Mouse (Mus musculus): ENCODE data around the gene Adgrg5. TPM values are rescaled to one million over a fixed set of nuclear protein-coding genes. Genes with fewer than 3 reads are reported as not detected.

The Adgrg5 gene
- polyA plus RNA-seq, 1 experiment from 2014 or later: 0.91 TPM

DNA sequence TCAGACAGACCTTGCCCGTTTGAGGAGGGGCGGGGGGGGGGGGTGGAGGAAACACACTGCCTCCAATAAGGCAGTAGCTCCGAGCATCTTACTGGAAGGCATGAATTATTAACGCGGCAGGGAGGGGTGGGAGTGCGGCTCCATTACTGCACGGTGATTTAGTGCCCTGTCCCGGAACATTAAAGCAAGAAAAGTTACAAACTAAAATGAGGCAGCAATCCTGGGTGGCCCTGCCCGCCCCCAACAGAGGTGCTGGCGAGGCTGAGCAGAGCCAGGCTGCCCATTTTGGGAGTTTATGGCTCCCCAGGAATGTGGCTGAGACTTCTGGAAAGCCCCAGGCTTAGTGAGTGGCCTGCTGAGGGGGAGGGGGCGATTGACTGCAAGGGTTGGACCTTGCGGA lies 19.8 kb upstream of the Adgrg5 start:
- Histone ChIP-seq H3K27me3 (replicated peaks) (no peaks in the 10 kb centered on the region), H3K36me3 (peaks cover 33% of the 10 kb centered on the region), H3K9ac (no peak overlapping the region), H3K4me1 (peaks cover 41% of the 10 kb centered on the region), H3K27ac (0 out of 2 replicates have a peak overlapping the region, but pooled peaks have one; percentile 5), H3K9me3 (replicated peaks) (no peaks in the 10 kb centered on the region), H3K4me3 (no peak overlapping the region), H3K4me2 (no peak overlapping the region)
- WGBS (ENCODE audit: insufficient replicate concordance): 82% methylated on average over 12 of the region's 12 CpGs
- ATAC-seq: no peak

DNA sequence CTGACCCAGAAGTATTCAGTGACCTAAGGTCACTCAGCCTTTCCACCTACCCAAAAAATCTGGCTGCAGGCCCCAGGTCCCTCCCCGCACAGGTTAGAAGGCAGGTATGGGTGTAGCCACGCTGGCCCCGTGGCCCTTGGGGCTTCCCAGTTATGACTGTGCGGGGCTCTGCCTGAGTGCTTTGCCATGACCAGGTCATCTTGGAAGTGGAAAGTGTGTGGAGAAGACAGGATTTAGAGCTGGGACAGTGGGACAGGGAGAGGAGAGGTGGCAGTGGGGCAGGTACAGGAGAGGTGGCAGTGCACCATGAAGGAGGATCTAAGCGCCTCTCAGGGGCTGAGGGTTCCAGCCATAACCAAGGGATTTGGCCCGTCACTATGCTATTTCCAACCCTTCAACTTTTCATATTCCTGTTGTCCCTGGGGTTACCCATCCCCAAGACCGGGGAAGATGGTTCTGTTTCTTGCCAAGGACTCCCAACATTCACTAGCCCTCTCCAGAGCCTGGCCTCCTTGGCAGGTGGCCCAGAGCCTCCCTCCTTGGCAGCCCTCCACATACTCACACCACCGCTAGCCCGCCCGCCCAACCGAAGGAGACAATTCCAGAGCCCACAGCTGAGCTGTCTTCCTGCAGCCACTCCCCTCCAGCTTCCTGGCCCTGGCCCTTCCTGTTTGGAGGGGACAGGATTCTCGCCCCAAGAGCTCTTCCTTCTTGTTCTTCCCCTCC lies 18.9 kb upstream of the Adgrg5 start:
- no peaks in the 10 kb centered on the region for H3K27me3 ChIP-seq (replicated peaks)
- peak overlapping the region; percentile 52 for H3K27ac ChIP-seq
- WGBS (ENCODE audit: insufficient replicate concordance): 81% methylated on average over 12 of the region's 12 CpGs
- H3K9ac ChIP-seq: no peak overlapping the region
- H3K36me3 ChIP-seq: peaks cover 34% of the 10 kb centered on the region
- H3K9me3 ChIP-seq (replicated peaks): no peaks in the 10 kb centered on the region
- ATAC-seq: no peak
- H3K4me1 ChIP-seq: peaks cover 36% of the 10 kb centered on the region
- no peak overlapping the region for H3K4me3 ChIP-seq
- H3K4me2 ChIP-seq: no peak overlapping the region

DNA sequence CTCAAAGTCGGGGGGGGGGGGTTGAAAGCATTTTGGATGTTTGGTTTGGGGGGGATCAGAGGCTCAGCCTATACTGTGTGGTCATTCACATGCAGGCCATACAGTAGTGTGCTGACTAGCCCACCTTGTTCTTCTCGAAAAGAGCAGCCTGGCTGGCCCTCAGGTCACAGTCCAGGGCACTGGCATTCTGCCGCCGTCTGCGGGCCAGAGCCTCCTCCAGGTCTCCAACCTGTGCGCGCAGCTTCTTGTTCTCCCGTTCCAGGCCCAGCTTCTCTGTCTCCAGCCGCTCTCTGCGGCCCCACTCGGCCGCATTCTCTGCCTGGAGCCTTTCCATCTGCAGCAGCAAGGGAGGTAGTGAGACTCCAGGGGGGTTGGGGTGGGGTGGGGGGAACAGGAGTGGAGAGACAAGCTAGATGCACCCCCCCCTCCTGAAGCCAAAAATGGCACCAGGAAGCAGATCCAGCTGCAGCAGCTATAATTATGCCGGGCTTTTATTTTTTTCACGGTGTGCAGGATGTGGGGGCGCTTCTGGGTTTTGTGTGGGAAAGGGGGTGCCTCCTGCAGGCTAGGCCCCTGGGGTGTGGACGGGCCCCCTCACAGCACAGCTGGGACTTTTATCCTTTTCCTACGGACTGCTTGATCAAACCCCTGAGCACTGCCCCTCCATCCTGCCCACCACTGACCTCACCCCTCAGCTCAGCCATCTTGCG lies 15.7 kb upstream of the Adgrg5 start:
- H3K27ac ChIP-seq: no peak overlapping the region
- H3K4me3 ChIP-seq: no peak overlapping the region
- no peak overlapping the region for H3K4me2 ChIP-seq
- H3K9ac ChIP-seq: no peak overlapping the region
- H3K27me3 ChIP-seq (replicated peaks): peaks cover 5% of the 10 kb centered on the region
- H3K9me3 ChIP-seq (replicated peaks): no peaks in the 10 kb centered on the region
- WGBS (ENCODE audit: insufficient replicate concordance): 85% methylated on average over 18 of the region's 18 CpGs
- peaks cover 52% of the 10 kb centered on the region for H3K36me3 ChIP-seq
- peaks cover 8% of the 10 kb centered on the region for H3K4me1 ChIP-seq
- no peak for ATAC-seq

DNA sequence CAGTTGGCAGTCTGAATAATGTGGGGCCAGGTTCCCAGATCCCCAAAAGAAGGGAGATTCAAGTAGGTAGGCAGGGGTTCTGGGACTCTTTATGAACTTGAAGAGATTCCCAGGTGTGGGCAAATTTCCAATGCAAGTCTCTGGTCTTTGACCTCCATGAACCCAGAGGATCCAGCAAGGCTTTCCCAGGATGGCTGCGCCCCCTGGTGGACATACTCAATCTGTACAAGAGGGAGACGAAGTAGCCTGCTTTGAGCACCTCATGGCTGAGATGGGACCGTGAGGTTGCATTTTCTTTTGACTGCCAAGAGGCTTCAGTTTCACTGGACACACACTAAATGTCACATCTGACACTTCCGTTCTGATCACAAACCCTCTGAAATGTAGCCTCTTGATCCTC lies 14.6 kb upstream of the Adgrg5 start:
- H3K27ac ChIP-seq: 0 out of 2 replicates have a peak overlapping the region, but pooled peaks have one; percentile 8
- no peaks in the 10 kb centered on the region for H3K9me3 ChIP-seq (replicated peaks)
- H3K27me3 ChIP-seq (replicated peaks): peaks cover 16% of the 10 kb centered on the region
- peak; percentile 71 for ATAC-seq
- peaks cover 53% of the 10 kb centered on the region for H3K36me3 ChIP-seq
- H3K4me2 ChIP-seq: no peak overlapping the region
- peaks cover 19% of the 10 kb centered on the region for H3K4me1 ChIP-seq
- 10% methylated on average over 4 of the region's 4 CpGs for WGBS (ENCODE audit: insufficient replicate concordance)
- H3K9ac ChIP-seq: no peak overlapping the region
- H3K4me3 ChIP-seq: no peak overlapping the region

DNA sequence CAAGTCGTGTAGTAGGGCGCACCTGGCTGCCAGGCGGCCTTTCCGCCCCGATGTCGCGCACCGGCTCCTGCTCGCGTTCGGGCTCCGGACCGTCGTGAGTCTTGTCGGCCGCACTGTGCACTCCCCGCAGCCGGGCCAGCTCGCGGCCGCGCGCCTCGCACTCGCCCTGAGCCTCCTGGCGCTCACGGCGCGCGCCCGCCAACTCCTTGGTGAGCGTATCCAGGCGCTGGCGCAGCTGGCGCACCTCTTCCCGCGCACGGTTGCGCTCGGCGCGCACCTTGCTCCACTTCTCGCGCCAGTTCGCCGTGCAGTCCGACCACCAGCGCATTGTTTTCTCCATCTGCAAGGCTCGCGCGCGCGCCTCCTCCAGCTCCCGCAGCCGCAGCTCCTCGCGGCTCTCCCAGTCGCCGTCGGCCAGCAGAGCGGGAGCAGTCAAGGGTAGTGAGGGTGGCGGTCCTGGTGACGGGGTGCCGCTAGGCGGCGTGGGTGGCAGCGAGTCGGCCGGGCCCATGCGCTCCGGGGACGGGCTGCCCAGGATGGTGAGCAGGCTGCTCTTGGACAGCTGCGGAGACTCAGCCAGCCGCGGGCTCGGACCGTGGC lies 10.3 kb upstream of the Adgrg5 start:
- WGBS (ENCODE audit: insufficient replicate concordance): 37% methylated on average over 77 of the region's 77 CpGs
- H3K27me3 ChIP-seq (replicated peaks): peaks cover 31% of the 10 kb centered on the region
- no peak overlapping the region for H3K27ac ChIP-seq
- H3K36me3 ChIP-seq: peaks cover 31% of the 10 kb centered on the region
- H3K4me2 ChIP-seq: peak overlapping the region; percentile 68
- H3K9me3 ChIP-seq (replicated peaks): no peaks in the 10 kb centered on the region
- peak overlapping the region; percentile 36 for H3K4me3 ChIP-seq
- no peak overlapping the region for H3K9ac ChIP-seq
- no peak for ATAC-seq
- peaks cover 55% of the 10 kb centered on the region for H3K4me1 ChIP-seq

DNA sequence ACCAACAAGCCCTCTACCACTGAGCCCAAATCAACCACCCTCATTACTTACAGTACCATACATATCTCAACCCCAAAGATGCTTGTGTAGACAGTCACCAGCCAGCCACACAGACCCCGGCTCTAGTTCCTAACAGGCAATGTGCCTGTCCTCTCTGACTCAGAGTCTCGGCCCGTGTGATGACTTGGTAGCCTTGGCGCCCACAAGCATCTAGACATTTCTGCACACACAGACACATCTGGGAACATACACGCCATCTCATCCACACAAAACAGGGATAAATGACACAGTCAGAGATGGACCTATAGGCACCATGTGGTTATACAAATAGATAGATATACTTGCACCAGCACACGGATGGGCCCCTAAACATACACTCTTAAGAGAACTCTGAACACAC lies 9.2 kb upstream of the Adgrg5 start:
- H3K9ac ChIP-seq: no peak overlapping the region
- peaks cover 58% of the 10 kb centered on the region for H3K4me1 ChIP-seq
- no peak overlapping the region for H3K4me3 ChIP-seq
- H3K27me3 ChIP-seq (replicated peaks): peaks cover 31% of the 10 kb centered on the region
- 81% methylated on average over 6 of the region's 6 CpGs for WGBS (ENCODE audit: insufficient replicate concordance)
- H3K36me3 ChIP-seq: peaks cover 28% of the 10 kb centered on the region
- H3K9me3 ChIP-seq (replicated peaks): no peaks in the 10 kb centered on the region
- H3K4me2 ChIP-seq: no peak overlapping the region
- ATAC-seq: no peak
- no peak overlapping the region for H3K27ac ChIP-seq

DNA sequence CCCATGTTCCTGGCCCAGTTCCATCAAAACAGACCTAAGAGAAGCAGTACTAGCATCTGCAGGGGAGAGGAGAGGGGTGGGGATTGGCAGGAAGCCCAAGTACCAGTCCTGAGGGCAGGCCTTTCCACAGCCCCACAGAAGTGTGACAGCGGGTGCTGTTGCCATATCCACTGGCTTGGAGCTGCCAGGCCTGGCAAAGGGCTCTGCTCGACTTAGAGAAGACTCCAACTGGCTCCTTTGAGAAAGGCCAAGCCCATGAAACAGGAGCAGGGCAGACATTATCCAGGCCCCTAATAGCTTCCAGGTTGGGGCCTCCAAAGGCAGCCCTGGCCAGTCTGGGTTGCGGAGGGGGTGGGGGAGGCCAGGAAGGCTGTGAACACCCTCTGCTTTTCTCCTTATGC lies 8.8 kb upstream of the Adgrg5 start:
- Histone ChIP-seq H3K27ac (no peak overlapping the region), H3K4me2 (no peak overlapping the region), H3K9me3 (replicated peaks) (no peaks in the 10 kb centered on the region), H3K36me3 (peaks cover 26% of the 10 kb centered on the region), H3K27me3 (replicated peaks) (peaks cover 31% of the 10 kb centered on the region), H3K4me3 (no peak overlapping the region), H3K4me1 (peaks cover 63% of the 10 kb centered on the region), H3K9ac (no peak overlapping the region)
- WGBS (ENCODE audit: insufficient replicate concordance): 68% methylated on average over 3 of the region's 3 CpGs
- no peak for ATAC-seq

DNA sequence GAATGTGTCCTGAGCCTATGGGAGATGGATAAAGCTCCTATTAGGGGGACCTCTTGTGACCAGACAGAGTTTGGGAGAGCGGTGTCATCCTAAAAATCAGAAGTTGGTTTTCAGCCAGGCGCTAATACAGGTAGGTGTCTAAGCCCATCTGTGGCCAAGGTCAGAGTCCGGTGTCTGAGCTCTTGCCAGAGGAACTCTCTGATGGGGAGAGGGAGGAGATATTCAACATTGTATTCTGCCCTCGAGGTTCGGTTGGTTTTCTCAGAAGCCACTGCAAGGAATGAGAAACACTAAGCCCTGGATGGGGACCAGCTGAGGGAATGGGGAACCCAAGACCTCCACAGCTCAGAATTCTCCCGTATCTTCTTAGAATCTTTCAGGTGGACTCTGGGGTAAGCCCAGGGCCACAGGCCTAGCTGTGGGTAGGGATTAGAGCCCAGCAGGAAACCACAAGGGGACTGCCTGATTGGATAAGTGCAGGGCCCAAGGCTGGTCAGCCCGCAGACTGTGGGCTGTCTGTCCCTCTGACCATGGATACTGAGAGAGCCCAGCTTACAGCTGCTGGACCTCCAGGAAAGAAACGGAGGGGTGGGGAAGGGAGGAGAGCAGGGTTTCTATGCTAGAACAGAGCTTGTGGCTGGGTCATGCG lies 7.1 kb upstream of the Adgrg5 start:
- H3K9me3 ChIP-seq (replicated peaks): no peaks in the 10 kb centered on the region
- 27% methylated on average over 9 of the region's 9 CpGs for WGBS (ENCODE audit: insufficient replicate concordance)
- peaks cover 74% of the 10 kb centered on the region for H3K4me1 ChIP-seq
- H3K27ac ChIP-seq: peak overlapping the region; percentile 50; the same call in 1 of the 2 replicates
- H3K27me3 ChIP-seq (replicated peaks): peaks cover 31% of the 10 kb centered on the region
- H3K4me3 ChIP-seq: peak overlapping the region; percentile 75
- H3K9ac ChIP-seq: peak overlapping the region; percentile 79
- peak overlapping the region; percentile 97 for H3K4me2 ChIP-seq
- peaks cover 16% of the 10 kb centered on the region for H3K36me3 ChIP-seq
- ATAC-seq: no peak

DNA sequence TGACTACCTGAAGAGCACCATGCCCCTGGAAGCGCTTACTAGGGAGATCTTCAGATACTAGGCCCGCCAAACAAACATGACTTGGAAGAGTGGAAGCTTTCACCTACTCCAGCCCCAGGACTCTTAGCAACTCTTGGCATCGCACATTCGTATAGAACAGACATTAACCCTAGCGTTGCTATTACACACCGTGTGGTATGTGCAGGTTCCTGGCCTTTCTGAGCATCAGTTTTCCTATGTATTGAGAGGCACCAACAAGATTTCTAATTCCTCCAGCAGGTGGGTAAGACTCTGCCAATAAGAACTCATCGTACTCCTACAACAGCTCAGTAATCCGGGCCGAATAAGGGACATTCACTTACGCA lies 6.6 kb upstream of the Adgrg5 start:
- H3K9me3 ChIP-seq (replicated peaks): no peaks in the 10 kb centered on the region
- H3K4me3 ChIP-seq: peak overlapping the region; percentile 75
- H3K27me3 ChIP-seq (replicated peaks): peaks cover 31% of the 10 kb centered on the region
- 3% methylated on average over 10 of the region's 10 CpGs for WGBS (ENCODE audit: insufficient replicate concordance)
- peaks cover 79% of the 10 kb centered on the region for H3K4me1 ChIP-seq
- H3K27ac ChIP-seq: peak overlapping the region; percentile 50
- H3K36me3 ChIP-seq: peaks cover 11% of the 10 kb centered on the region; the same call in 1 of the 2 replicates
- H3K9ac ChIP-seq: peak overlapping the region; percentile 79
- peak overlapping the region; percentile 97 for H3K4me2 ChIP-seq
- peak; percentile 23 for ATAC-seq

DNA sequence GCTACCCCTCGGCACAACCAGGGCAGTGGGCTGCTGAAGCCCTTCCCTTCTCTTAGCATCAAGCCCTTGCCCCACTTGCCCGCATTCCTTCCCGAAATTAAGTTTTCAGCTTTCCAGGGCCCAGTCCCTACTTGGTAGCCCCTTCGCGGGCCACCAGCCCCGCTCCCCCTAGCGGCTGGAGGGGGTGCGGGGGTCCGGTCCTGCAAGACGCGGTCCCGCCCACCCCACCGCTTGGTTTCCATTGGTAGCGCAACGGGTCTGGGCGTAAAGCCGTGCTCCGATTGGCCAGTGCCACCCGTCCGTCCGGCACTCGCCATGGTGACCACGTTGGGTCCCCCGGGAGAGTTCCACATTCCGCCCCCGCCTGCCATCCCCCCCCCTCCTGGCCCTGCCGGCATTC lies 6.1 kb upstream of the Adgrg5 start:
- Histone ChIP-seq H3K4me2 (peak overlapping the region; percentile 97), H3K36me3 (peaks cover 7% of the 10 kb centered on the region; the same call in 1 of the 2 replicates), H3K9me3 (replicated peaks) (no peaks in the 10 kb centered on the region), H3K9ac (peak overlapping the region; percentile 79), H3K27ac (peak overlapping the region; percentile 69), H3K4me3 (peak overlapping the region; percentile 75), H3K27me3 (replicated peaks) (peaks cover 30% of the 10 kb centered on the region), H3K4me1 (peaks cover 83% of the 10 kb centered on the region)
- under 1% methylated on average over 27 of the region's 27 CpGs for WGBS (ENCODE audit: insufficient replicate concordance)
- peak; percentile 85 for ATAC-seq

DNA sequence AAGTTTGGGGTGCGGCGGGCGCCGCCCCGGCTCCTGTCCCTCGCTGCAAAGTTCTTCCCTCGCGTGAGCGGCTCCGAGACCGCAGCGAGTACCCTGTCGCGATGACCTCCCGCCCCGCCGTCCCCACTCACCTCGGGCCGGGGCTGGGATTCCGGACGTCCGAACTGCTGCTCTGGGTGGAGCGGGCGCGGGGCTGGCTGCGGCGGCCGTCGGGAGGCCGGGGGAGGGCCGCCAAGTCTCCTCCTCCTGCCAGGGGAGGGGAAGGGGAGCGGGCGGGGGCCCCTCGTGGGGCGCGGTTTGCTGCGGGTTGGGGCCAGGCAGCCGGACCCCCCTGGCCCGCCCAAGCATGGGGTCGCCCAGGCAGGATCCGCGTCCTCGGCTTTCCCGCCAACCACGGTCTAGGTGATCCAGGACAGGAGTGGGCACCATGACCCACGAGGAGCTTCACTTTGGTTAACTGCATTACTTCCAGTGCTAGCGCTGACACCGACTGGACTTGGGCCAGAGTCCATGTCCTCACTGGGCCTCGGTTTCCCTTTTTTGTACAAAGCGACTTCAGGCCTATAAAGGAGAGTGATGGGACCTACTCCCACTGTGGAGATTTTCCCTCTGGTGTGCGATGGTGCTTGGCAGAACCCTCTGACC lies 5.5 kb upstream of the Adgrg5 start, which contains the start of gene Ccdc102a:
Gene Ccdc102a (minus strand): TSS at position 248 of the 645 bp plus-strand sequence.
- peak; percentile 27 for ATAC-seq
- H3K9me3 ChIP-seq (replicated peaks): no peaks in the 10 kb centered on the region
- WGBS (ENCODE audit: insufficient replicate concordance): 3% methylated on average over 50 of the region's 51 CpGs
- peak within 1 kb of the TSS; percentile 79 for H3K9ac ChIP-seq
- peaks cover 24% of the 10 kb centered on the region for H3K27me3 ChIP-seq (replicated peaks)
- peak within 1 kb of the TSS; percentile 75 for H3K4me3 ChIP-seq
- peaks cover 87% of the 10 kb centered on the region for H3K4me1 ChIP-seq
- H3K4me2 ChIP-seq: peak within 1 kb of the TSS; percentile 97
- peaks cover 4% of the 10 kb centered on the region; the same call in 1 of the 2 replicates for H3K36me3 ChIP-seq
- H3K27ac ChIP-seq: peak within 1 kb of the TSS; percentile 69
